Mouse (Mus musculus): ENCODE measurements at regions not wholly inside any gene's neighbourhood (a gene's known extent, or its start where the extent isn't known, plus 50 kb on each side); places are given as distances from the start of the nearest gene placed in this dataset.
"Not testable (repeated sequence)": the region's sequence is repeated elsewhere in the genome, so short reads cannot be mapped to it uniquely, and the experiment has no call there.

- DNase-seq (ENCODE audit: low read depth, low spot score), result no peak
Measured at GRCm38 (mm10) chr12:65325347-65325746, 100.0 kb downstream of the Wdr20rt start.

GRCm38 (mm10) chr12:65328532-65328931 lies 103.2 kb downstream of the Wdr20rt start:
- DNase-seq (ENCODE audit: low read depth, low spot score), result no peak

- no peak for DNase-seq (ENCODE audit: low read depth, low spot score)
Measured at GRCm38 (mm10) chr12:65329678-65330077, 104.4 kb downstream of the Wdr20rt start.

GRCm38 (mm10) chr12:65340009-65340408 lies 114.7 kb downstream of the Wdr20rt start:
- DNase-seq (ENCODE audit: low read depth, low spot score), result no peak

GRCm38 (mm10) chr12:65347251-65347650 lies 121.9 kb downstream of the Wdr20rt start:
- DNase-seq (ENCODE audit: low read depth, low spot score), result peak; percentile 81

GRCm38 (mm10) chr12:65349535-65349934 lies 124.2 kb downstream of the Wdr20rt start:
- no peak for DNase-seq (ENCODE audit: low read depth, low spot score)

GRCm38 (mm10) chr12:65364179-65364578 lies 138.9 kb downstream of the Wdr20rt start:
- DNase-seq (ENCODE audit: low read depth, low spot score), result peak; percentile 59

GRCm38 (mm10) chr12:65367334-65367733 lies 142.0 kb downstream of the Wdr20rt start:
- DNase-seq (ENCODE audit: low read depth, low spot score), result no peak

GRCm38 (mm10) chr12:65367866-65368419 lies 142.6 kb downstream of the Wdr20rt start:
- peak; percentile 80 for DNase-seq (ENCODE audit: low read depth, low spot score)

- DNase-seq (ENCODE audit: low read depth, low spot score), result no peak
Measured at GRCm38 (mm10) chr12:65371650-65372049, 146.3 kb downstream of the Wdr20rt start.

GRCm38 (mm10) chr12:65379321-65379720 lies 154.0 kb downstream of the Wdr20rt start:
- DNase-seq (ENCODE audit: low read depth, low spot score), result no peak

- peak; percentile 42 for DNase-seq (ENCODE audit: low read depth, low spot score)
Measured at GRCm38 (mm10) chr12:65382118-65382791, 156.9 kb downstream of the Wdr20rt start.

- DNase-seq (ENCODE audit: low read depth, low spot score), result not testable (repeated sequence)
Measured at GRCm38 (mm10) chr12:65382796-65383195, 157.5 kb downstream of the Wdr20rt start.

- no peak for DNase-seq (ENCODE audit: low read depth, low spot score)
Measured at GRCm38 (mm10) chr12:65386005-65386645, 160.8 kb downstream of the Wdr20rt start.

- DNase-seq (ENCODE audit: low read depth, low spot score), result no peak
Measured at GRCm38 (mm10) chr12:65387042-65387441, 161.7 kb downstream of the Wdr20rt start.

- DNase-seq (ENCODE audit: low read depth, low spot score), result no peak
Measured at GRCm38 (mm10) chr12:65389512-65389911, 164.2 kb downstream of the Wdr20rt start.

- DNase-seq (ENCODE audit: low read depth, low spot score), result no peak
Measured at GRCm38 (mm10) chr12:65390330-65390729, 165.0 kb downstream of the Wdr20rt start.

GRCm38 (mm10) chr12:65401728-65402419 lies 176.6 kb downstream of the Wdr20rt start:
- peak; percentile 59 for DNase-seq (ENCODE audit: low read depth, low spot score)

GRCm38 (mm10) chr12:65403124-65403523 lies 177.8 kb downstream of the Wdr20rt start:
- DNase-seq (ENCODE audit: low read depth, low spot score), result no peak

GRCm38 (mm10) chr12:65413034-65413700 lies 187.8 kb downstream of the Wdr20rt start:
- no peak for DNase-seq (ENCODE audit: low read depth, low spot score)

- no peak for DNase-seq (ENCODE audit: low read depth, low spot score)
Measured at GRCm38 (mm10) chr12:65414393-65414792, 189.1 kb downstream of the Wdr20rt start.

GRCm38 (mm10) chr12:65416909-65417308 lies 191.6 kb downstream of the Wdr20rt start:
- DNase-seq (ENCODE audit: low read depth, low spot score), result no peak

Data from R1 (cell line).